Mouse (Mus musculus) central nervous system, embryonic 14 days (tissue): ENCODE results near the gene Entr1. TPM values are rescaled to one million over a fixed set of nuclear protein-coding genes. Genes with fewer than 3 reads are reported as not detected.

ENCODE experiments used
- polyA plus RNA-seq: library from polyadenylated mRNA; depleted of rRNA; stranded (reverse); fragments of >200 nt; gene quantifications from 2 replicates; pipeline ENCODE4 v1.2.3, GENCODE M21; 2012; rRNA removed

Gene Entr1
- polyA plus RNA-seq = 267 and 269 TPM in 2 replicates

GRCm38 (mm10) chr2:26389154-26389690 lies at the start of gene Entr1, which contains the start of gene Pmpca:
Entr1 (minus strand) TSS chr2:26389316.
Pmpca (plus strand) TSS chr2:26389339.

GRCm38 (mm10) chr2:26408515-26409356 lies 19.6 kb upstream of the Entr1 start, which contains the start of gene Inpp5e:
Inpp5e (minus strand) TSS chr2:26409203.

GRCm38 (mm10) chr2:26380131-26380771 lies 8.9 kb downstream of the Entr1 start, which contains the start of gene Snapc4:
Snapc4 (minus strand) TSS chr2:26380653.

GRCm38 (mm10) chr2:26360772-26361171 lies 28.3 kb downstream of the Entr1 start, which contains the start of gene Card9:
Card9 (minus strand) TSS chr2:26360918.

GRCm38 (mm10) chr2:26351358-26352290 lies 37.5 kb downstream of the Entr1 start, which contains the start of gene Dnlz:
Dnlz (minus strand) TSS chr2:26352110.

Other genes with a start within 250 kb of the Entr1 start
- 1.4 and 3.3 TPM in 2 replicates for gene Lhx3, start 181.0 kb downstream of the Entr1 start, polyA plus RNA-seq
- gene Qsox2, start 151.8 kb downstream of the Entr1 start, polyA plus RNA-seq = 17.5 and 19.1 TPM in 2 replicates
- gene Ccdc187, start 94.8 kb downstream of the Entr1 start, polyA plus RNA-seq = 1.4 and 1.5 TPM in 2 replicates
- 142 and 150 TPM in 2 replicates for gene Gpsm1, start 73.8 kb downstream of the Entr1 start, polyA plus RNA-seq
- 28.7 and 32.5 TPM in 2 replicates for gene Dnlz, start 37.2 kb downstream of the Entr1 start, polyA plus RNA-seq
- gene Card9, start 28.4 kb downstream of the Entr1 start, polyA plus RNA-seq = 2.8 and 2.9 TPM in 2 replicates
- gene Snapc4, start 8.7 kb downstream of the Entr1 start, polyA plus RNA-seq = 48.5 and 57.4 TPM in 2 replicates
- 124 and 130 TPM in 2 replicates for gene Pmpca, start within 50 bp of the Entr1 start, polyA plus RNA-seq
- gene Inpp5e, start 19.9 kb upstream of the Entr1 start, polyA plus RNA-seq = 41.5 and 43.5 TPM in 2 replicates
- 42.2 and 47.4 TPM in 2 replicates for gene Sec16a, start 55.9 kb upstream of the Entr1 start, polyA plus RNA-seq
- gene Notch1, start 127.3 kb upstream of the Entr1 start, polyA plus RNA-seq = 28.5 and 30.8 TPM in 2 replicates
- 166 and 196 TPM in 2 replicates for gene Egfl7, start 190.7 kb upstream of the Entr1 start, polyA plus RNA-seq
- not detected in 2 replicates for gene Gm20532, start 197.3 kb upstream of the Entr1 start, polyA plus RNA-seq
- 5.1 and 10.1 TPM in 2 replicates for gene Agpat2, start 215.1 kb upstream of the Entr1 start, polyA plus RNA-seq
- gene Fam69b, start 239.1 kb upstream of the Entr1 start, polyA plus RNA-seq = 89.6 and 90.6 TPM in 2 replicates